Mouse (Mus musculus) gastrocnemius, postnatal 36 days (tissue): Measurements from ENCODE around the gene Opcml. TPM values are rescaled to one million over a fixed set of nuclear protein-coding genes. Genes with fewer than 3 reads are reported as not detected.
A peak's percentile ranks its signal among the peaks of the same experiment; 100 is the strongest.

ENCODE experiments used
- DNase-seq, 2 experiments: peaks; one replicate each; pipeline ENCODE4 v3.0.0; 2022
- intact Hi-C: fragments of 180-260 bp; cut with DNase I; formaldehyde crosslinking; loops from one replicate; pipeline ENCODE4 v1.15.1; 2025
- total RNA-seq, 2 experiments: library from RNA; stranded (reverse); gene quantifications; 2 replicates each; pipeline ENCODE4 v1.2.3; 2021

The Opcml gene
- total RNA-seq, 2 experiments from 2014 or later, result 1.0 to 1.5 TPM

GRCm38 (mm10) chr9:28222726-28223125 lies 432.2 kb downstream of the Opcml start:
- intact Hi-C loops, result no loop called here
- no peak for DNase-seq

DNA sequence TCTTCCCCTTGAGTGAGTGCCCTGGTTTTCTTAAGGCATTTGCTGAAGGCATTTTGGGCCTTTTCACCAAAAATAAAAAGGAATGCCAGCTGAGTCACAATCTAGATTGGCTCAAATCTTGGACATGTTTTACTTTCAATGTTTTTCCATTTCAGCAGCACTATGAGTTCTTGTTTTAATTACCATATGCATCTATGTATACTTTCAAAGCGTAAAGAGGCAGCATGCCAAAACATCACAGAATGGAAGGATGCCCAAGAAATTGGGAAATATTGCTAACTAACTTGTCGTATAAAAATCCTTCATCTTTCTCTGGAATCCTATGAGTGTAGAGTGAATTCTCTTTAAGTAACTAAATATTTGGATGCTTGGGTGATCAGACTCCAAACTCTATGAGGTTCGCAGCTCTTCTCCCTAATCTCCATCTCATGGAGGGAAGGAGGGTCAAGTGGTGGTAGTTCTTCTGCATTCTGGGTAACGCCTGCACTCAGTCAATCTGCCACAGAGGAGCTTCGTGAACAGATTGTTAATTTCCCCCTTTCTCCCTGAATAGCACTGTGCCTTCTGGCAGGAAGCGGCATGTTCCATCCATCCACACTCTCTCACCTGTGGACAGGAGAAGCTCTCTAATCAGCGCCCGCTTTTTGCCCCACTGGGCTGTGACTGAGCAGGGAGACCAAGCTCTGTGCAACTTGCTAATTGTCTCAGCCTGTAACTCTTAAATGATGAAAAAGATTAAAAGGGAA lies 435.4 kb downstream of the Opcml start:
- no peak for DNase-seq
- intact Hi-C loops, result no loop called here

GRCm38 (mm10) chr9:28226570-28226951 lies 436.0 kb downstream of the Opcml start:
- intact Hi-C loops, result no loop called here
- no peak for DNase-seq

DNA sequence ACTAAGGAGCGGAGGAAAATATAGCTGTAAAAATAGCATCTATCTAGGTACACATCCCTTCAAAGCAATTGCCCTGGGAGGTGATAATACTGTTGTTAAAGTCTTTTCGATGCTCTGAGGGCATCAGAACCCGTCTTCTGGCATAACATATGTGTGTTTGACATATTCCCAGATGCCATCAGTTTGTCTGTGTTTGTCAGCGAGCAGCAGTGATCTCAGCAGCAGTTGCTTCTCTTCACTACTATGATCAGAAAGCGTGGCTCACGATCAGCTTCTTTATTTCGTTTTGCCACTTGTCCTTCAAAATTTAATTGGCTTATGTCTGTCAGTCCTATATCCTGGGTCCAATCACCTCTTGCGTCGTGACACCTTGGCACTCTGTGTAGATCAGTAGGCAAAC lies 447.9 kb downstream of the Opcml start:
- no peak for DNase-seq
- intact Hi-C loops, result no loop called here

DNA sequence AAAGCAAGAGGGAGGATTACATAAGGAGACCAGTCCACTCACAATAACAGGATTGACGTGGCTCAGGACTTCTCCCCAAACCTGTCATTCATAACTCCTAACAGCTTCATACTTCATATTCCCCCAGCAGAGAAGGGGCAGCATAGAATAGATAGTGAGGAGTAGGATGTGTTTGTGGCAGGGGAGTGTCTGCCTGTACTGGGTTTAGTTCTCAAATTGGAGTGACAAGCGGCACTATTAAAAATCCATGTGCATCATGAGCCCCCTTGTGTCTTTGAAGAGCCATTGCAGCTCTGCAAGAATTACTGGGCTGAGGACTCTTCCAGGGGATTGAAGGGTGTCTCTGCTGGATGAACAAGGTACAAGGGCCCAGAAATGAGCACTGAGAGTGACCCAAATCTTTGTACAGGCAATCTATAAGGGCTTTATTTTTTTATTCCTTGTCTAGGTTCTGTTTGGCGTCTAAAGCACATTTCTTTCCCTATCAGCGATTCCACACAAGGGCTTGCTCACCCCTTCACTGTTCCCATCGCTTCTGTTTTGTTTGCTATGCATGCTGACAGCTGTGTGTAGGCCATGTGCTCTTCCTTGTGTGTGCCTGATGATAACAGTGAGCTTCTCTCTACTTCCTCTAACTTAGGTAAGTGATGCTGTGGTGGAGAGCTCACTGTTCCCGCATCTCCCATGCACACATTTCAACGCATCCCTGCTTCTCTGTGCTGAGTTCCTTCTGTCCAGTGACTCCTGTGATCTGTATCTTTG lies 457.3 kb downstream of the Opcml start:
- intact Hi-C loops, result loop anchor here (1.0 to 5.0 kb wide), 2 partner anchors 506 to 838 kb away; no protein-coding TSS in a partner anchor
- no peak for DNase-seq

DNA sequence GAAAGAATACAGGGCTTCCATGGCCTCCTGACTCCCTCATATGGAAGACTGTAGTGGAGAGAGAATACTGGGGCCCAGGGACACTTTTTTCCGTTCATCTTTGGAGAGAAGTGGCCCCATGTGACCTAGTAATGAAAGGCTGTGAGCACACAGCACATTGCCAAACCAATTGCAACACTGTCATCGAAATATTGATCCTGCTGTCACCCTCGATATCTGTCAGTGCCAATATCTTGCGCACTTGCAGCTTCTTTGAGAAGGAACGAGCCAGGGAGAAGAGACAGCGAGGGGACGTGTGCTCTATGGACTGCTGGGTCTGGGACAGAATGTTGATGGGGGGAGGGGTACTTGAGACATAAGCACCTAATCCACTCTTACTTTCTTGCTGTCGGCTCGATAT lies 460.8 kb downstream of the Opcml start:
- no peak for DNase-seq
- intact Hi-C loops, result loop anchor here (10.0 kb wide), 1 partner anchor 1393 kb away; no protein-coding TSS in a partner anchor

GRCm38 (mm10) chr9:28255128-28255904 lies 464.7 kb downstream of the Opcml start:
- no peak for DNase-seq
- intact Hi-C loops, result loop anchor here (10.0 kb wide), 1 partner anchor 1389 kb away; no protein-coding TSS in a partner anchor

- no peak for DNase-seq
- intact Hi-C loops, result loop anchor here (10.0 kb wide), 1 partner anchor 1389 kb away; no protein-coding TSS in a partner anchor
These were observed 465.3 kb downstream of the Opcml start for GRCm38 (mm10) chr9:28255905-28256268.

DNA sequence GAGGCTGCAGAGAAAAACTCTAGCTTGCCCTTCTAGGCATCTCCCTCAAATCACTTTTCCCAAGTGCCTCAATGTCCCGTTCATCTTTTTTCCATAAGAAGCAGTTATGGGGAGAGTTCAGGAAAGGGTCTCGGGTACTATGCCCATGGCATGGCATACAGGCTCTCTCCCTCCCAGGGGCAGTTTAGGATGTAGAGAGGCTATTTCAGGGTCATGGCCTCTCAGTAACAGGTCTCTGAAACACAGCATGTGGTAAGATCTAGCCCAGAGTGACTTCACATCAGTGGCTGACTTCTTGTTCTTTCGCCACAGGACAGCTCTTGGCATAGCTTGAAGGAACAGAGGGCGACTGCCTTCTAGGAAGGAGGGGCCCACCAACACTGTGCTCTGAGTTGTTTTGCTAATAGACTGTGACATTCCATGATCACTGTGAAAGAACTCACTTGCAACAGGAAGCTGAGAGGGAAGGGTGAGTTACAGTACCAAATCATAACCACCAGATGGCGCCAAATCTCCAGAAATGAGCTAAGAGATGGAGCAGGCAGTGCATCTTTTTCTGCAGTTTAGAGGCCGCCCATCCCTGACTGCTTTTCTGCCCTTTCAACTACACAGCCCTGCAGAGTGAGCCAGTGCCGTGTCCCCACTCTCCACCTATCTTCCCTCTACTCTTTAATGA lies 470.6 kb downstream of the Opcml start:
- DNase-seq, result peak; percentile 16 to 40
- intact Hi-C loops, result loop anchor here (5.0 kb wide), 2 partner anchors 1146 to 1196 kb away; no protein-coding TSS in a partner anchor

DNA sequence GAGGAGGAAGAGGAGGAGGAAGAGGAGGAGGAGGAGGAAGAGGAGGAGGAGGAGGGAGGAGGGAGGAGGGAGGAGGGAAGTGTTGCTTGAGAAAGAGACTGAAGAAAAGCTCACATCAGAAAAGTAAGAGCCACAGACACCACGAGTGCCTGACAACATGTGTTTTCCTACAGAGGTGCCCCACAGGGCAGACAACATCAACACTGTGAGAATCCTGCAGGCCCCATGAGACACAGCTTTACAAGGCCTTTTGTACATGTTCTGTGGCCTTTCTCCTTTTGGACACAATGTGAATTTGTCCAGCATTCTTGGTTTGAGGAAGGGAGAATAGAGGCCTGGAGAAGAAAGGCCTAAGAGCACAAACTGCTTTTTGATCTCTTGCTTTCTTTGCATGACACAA lies 471.4 kb downstream of the Opcml start:
- intact Hi-C loops, result loop anchor here (5.0 kb wide), 2 partner anchors 1145 to 1195 kb away; no protein-coding TSS in a partner anchor
- DNase-seq, result no peak

- intact Hi-C loops, result loop anchor here (5.0 kb wide), 2 partner anchors 1144 to 1194 kb away; no protein-coding TSS in a partner anchor
- DNase-seq, result no peak
These were observed 472.3 kb downstream of the Opcml start for GRCm38 (mm10) chr9:28262896-28263295.

DNA sequence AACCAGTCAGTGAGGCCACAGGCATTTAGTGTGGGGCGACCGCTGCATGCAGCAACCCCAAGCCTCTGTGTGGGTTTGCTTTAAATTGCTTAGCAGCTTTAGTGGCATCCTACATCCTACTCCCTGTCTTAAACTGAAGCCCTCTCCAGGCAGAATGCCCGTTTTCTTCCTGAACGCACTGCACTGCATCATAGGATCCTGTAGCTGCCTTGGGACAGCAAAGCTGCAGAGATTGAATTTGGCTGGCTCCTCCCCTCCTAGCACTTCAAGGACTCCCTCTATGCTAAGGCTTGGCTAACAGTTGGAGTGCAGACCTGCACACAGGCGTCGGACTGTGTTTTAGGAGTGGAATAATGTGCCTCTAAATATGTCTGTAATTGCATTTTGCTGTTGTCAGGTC lies 474.2 kb downstream of the Opcml start:
- DNase-seq, result no peak
- intact Hi-C loops, result loop anchor here (5.0 kb wide), 2 partner anchors 1143 to 1193 kb away; no protein-coding TSS in a partner anchor

- no peak for DNase-seq
- intact Hi-C loops, result no loop called here
These were observed 483.2 kb downstream of the Opcml start for GRCm38 (mm10) chr9:28273816-28274215.

- no peak for DNase-seq
- intact Hi-C loops, result no loop called here
These were observed 488.0 kb downstream of the Opcml start for GRCm38 (mm10) chr9:28278555-28278954.

DNA sequence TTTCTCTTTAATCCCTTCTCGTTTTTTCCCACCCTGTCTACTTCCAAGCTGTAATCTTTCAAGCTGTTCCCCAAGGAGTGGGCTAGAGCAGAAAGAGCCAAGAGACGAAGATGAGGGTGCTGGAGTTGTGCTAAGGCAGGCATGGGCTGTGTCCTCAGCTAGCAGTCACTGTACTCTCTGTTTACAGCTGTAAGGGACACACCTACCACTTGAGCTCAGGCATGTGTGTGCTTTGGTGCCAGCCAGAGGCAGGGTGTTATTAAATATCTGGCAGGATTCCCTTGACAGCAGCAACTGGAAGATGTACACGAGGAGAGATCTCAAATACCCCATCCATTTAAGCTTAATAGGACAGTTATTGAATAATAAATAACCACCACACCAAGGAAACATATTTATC lies 490.4 kb downstream of the Opcml start:
- intact Hi-C loops, result no loop called here
- no peak for DNase-seq

DNA sequence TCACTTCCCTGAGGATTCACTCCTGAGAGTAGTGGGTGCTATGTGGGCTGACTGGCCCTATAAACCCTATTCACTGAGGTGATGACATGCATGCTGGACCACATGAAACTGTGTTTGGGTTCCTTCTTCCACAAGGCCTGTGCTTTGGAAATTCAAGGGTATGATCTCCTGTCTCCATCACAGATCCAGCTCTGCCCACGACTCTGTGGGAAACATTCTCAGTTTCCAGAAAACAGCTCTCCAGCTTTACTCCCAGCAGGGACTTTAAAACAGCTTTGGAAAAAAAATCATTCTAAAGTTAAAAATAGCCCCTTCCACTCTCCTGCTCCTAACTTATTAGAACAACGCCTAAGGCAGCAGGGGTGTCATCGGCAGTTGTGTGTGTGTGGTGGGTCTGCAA lies 491.0 kb downstream of the Opcml start:
- intact Hi-C loops, result no loop called here
- DNase-seq, result no peak

DNA sequence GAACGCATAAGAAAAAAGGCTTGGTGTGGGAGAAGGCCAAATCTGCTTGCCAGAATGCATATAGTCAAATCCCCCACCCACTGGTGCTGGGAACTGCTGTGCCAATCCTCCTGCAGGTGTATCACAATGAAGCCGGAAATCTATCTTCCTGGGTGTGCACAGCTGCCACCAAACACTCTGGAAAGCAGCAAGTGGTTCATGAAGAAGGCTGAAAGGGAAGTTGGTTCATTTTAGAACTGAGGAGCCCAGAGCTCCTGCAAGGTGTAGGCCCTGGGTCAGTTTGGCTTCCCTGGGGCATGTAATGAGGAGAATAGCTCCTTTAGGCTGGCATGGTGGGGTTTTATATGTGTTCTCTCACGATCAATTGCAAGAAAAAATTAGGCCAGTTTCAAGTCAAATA lies 494.4 kb downstream of the Opcml start:
- no peak for DNase-seq
- intact Hi-C loops, result no loop called here

DNA sequence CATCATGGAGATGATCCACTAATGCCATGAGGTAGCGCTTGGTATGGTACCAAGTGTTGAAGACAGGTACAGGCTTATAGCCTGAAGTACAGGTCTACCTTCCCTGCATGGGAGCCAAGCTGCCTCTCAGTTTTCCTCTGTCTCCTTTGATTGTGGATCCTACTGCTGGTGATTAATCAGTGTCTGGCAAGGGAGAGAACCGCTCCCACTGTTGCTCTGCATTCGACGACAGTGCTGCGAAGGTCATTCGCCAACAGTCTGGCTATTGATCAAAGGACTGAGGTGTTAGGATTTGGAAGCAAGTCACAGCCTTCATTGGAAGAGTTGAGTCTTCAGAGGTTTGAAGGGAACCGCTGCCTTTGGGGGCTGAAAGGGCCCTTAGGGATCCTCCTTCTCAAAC lies 495.8 kb downstream of the Opcml start:
- intact Hi-C loops, result no loop called here

DNA sequence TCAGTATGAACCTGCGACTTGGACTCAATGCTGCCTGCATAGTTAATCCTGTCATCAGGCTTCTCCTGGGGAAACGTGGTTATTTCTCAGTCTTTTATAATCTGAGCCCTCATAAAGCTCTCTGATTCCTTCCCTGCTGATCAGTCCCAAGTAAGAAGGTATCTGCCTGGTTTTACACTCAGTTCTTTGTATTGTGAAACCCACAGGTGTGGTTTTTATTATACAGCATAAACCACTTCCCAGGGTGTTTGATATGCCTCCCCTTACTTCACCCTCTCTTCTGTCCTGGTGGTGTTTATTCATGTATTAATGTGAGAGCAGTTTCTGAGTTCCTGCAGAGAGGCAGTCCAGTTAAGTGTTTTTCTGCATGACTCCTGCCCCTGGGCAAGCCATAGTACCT lies 496.9 kb downstream of the Opcml start:
- DNase-seq, result no peak
- intact Hi-C loops, result no loop called here

More for the DNA sequence above, 495.8 kb downstream of the Opcml start:
- no peak for DNase-seq

DNA sequence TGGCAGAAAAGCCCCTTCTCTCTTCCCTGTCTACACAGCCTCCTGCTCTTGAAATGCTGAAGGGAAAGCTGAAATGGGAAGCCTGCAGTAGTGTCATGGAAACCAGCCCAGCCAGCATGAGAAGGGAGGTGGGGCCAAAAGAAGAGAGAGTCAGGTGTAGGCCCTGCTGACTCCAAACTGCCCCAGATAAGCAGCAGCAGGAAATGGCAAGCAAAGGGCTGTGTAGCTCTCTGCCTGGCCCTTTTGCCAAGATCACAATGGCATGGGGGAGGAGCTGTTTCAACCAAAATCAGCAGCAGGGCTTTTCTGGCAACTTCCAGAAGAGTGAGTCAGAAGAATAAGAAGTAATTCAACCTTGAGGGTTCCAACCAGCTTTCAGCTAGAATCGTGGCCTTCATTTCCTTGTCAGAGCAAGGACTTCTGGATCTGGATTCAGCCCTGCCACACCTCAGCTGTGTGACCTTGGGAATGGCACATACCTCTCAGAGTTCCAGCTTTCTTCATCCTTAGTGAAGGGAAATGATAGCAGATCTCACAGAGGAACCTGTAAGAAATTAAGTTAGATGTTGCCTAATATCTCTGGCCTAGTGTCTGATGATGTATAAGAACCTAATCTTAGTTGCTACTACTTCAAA lies 499.2 kb downstream of the Opcml start:
- DNase-seq, result no peak
- intact Hi-C loops, result no loop called here
